Comparison of ENCODE assay signal across 14 mouse cellular contexts in genomic region chr9:108271941-108272340, GRCm38 (mm10). TPM values are rescaled to one million over a fixed set of nuclear protein-coding genes. Genes with fewer than 3 reads are reported as not detected.
DNase-seq lines count a peak whose midpoint lies in the region; ATAC-seq and TF ChIP-seq lines count a peak whose summit lies in the region.
"Had no signal": no experiment of that assay in that cellular context is flagged by ENCODE, and none has a peak within 500 bp of the region (broad histone marks: within the 10 kb centered on the region; RNA-seq: fewer than 3 reads in every experiment).

No protein-coding gene starts in this region.

- peaks cover 24% of the 10 kb centered on the region for H3K4me1 ChIP-seq in intestine, embryonic 15.5 days (replicated peaks)
- H3K4me1 ChIP-seq in intestine, postnatal 0 days (replicated peaks; ENCODE audit: control insufficient read depth, insufficient read depth, low read length) = peaks cover 5% of the 10 kb centered on the region; the same call in 1 of the 2 replicates
- H3K4me1 ChIP-seq in embryonic facial prominence, embryonic 13.5 days = 0 out of 2 replicates have a peak, but pooled peaks cover 7% of the 10 kb centered on the region
- peaks cover 21% of the 10 kb centered on the region for H3K4me1 ChIP-seq in kidney, embryonic 15.5 days
- peaks cover 35% of the 10 kb centered on the region; the same call in 1 of the 2 replicates for H3K4me1 ChIP-seq in small intestine, adult 2 months (ENCODE audit: control insufficient read depth, insufficient read depth, insufficient read length, low read length)
- H3K4me1 ChIP-seq: neural tube, embryonic 15.5 days had no signal

- no peaks in the 10 kb centered on the region for H3K27me3 ChIP-seq in intestine, embryonic 15.5 days (replicated peaks)
- no peaks in the 10 kb centered on the region for H3K27me3 ChIP-seq in intestine, postnatal 0 days (replicated peaks; ENCODE audit: control insufficient read depth, insufficient read depth, low read length)
- H3K27me3 ChIP-seq in embryonic facial prominence, embryonic 13.5 days = no peaks in the 10 kb centered on the region
- no peaks in the 10 kb centered on the region for H3K27me3 ChIP-seq in kidney, embryonic 15.5 days
- no peaks in the 10 kb centered on the region for H3K27me3 ChIP-seq in small intestine, adult 2 months (ENCODE audit: control insufficient read depth, insufficient read depth, low read length)
- H3K27me3 ChIP-seq: neural tube, embryonic 15.5 days had no signal

- H3K4me2 ChIP-seq in intestine, embryonic 15.5 days (replicated peaks) = no peak overlapping the region
- H3K4me2 ChIP-seq in intestine, postnatal 0 days (replicated peaks; ENCODE audit: low read depth) = no peak overlapping the region
- H3K4me2 ChIP-seq in embryonic facial prominence, embryonic 13.5 days = no peak overlapping the region
- H3K4me2 ChIP-seq in kidney, embryonic 15.5 days = no peak overlapping the region
- H3K4me2 ChIP-seq: neural tube, embryonic 15.5 days had no signal

- H3K27ac ChIP-seq in intestine, embryonic 15.5 days = 0 out of 2 replicates have a peak overlapping the region, but pooled peaks have one; percentile 13
- no peak overlapping the region for H3K27ac ChIP-seq in intestine, postnatal 0 days (ENCODE audit: low read depth, low read length)
- H3K27ac ChIP-seq in embryonic facial prominence, embryonic 13.5 days = peak overlapping the region; percentile 29; the same call in 1 of the 2 replicates
- peak overlapping the region; percentile 45 for H3K27ac ChIP-seq in kidney, embryonic 15.5 days
- H3K27ac ChIP-seq in small intestine, adult 2 months (ENCODE audit: insufficient read depth, low read depth, low read length) = peak overlapping the region; percentile 83
- H3K27ac ChIP-seq: neural tube, embryonic 15.5 days had no signal

- no peak overlapping the region for H3K9ac ChIP-seq in intestine, embryonic 15.5 days
- H3K9ac ChIP-seq in intestine, postnatal 0 days (ENCODE audit: low read depth, low read length) = no peak overlapping the region
- no peak overlapping the region for H3K9ac ChIP-seq in embryonic facial prominence, embryonic 13.5 days
- no peak overlapping the region for H3K9ac ChIP-seq in kidney, embryonic 15.5 days
- H3K9ac ChIP-seq: neural tube, embryonic 15.5 days had no signal

- 12% methylated on average over 2 of the region's 2 CpGs for WGBS in intestine, embryonic 15.5 days
- 14% methylated on average over 2 of the region's 2 CpGs for WGBS in intestine, postnatal 0 days
- 20% methylated on average over 2 of the region's 2 CpGs for WGBS in embryonic facial prominence, embryonic 13.5 days
- 16% methylated on average over 2 of the region's 2 CpGs for WGBS in kidney, embryonic 15.5 days
- WGBS in small intestine, adult 2 months = 9% methylated on average over 2 of the region's 2 CpGs

- peak; percentile 55; the same call in 1 of the 2 replicates for ATAC-seq in intestine, embryonic 15.5 days
- no peak for ATAC-seq in intestine, postnatal 0 days
- no peak for ATAC-seq in embryonic facial prominence, embryonic 13.5 days (ENCODE audit: insufficient number of reproducible peaks, insufficient read depth, low FRiP score, low TSS enrichment, low read depth)
- no peak for ATAC-seq in kidney, embryonic 15.5 days (replicated peaks; ENCODE audit: low FRiP score)
- ATAC-seq in cerebellum, adult (ENCODE audit: insufficient number of reproducible peaks, low FRiP score, low TSS enrichment) = no peak
- ATAC-seq: CD4-positive, CD25-positive, alpha-beta regulatory T cell, adult 4 months; inflammation-experienced regulatory T-cells, adult 6 months had no signal

- no peak overlapping the region for H3K4me3 ChIP-seq in intestine, embryonic 15.5 days (replicated peaks)
- no peak overlapping the region for H3K4me3 ChIP-seq in intestine, postnatal 0 days (ENCODE audit: low read depth, low read length)
- H3K4me3 ChIP-seq in embryonic facial prominence, embryonic 13.5 days = no peak overlapping the region
- H3K4me3 ChIP-seq in kidney, embryonic 15.5 days (replicated peaks) = no peak overlapping the region
- H3K4me3 ChIP-seq in small intestine, adult 2 months (ENCODE audit: low read depth, low read length) = no peak overlapping the region
- H3K4me3 ChIP-seq: neural tube, embryonic 15.5 days had no signal

- TF ChIP-seq POLR2A in small intestine, adult 2 months (IDR thresholded peaks at IDR 0.05; ENCODE audit: low read depth, low read length) = no peak

- no peak for DNase-seq in heart, adult 18-20 months
- DNase-seq: cerebellum, postnatal 36 days; heart, postnatal 4 days; retina, postnatal 1 day; thymus, adult 18-20 months had no signal

- H3K36me3 ChIP-seq in intestine, embryonic 15.5 days = no peaks in the 10 kb centered on the region
- H3K36me3 ChIP-seq in intestine, postnatal 0 days (ENCODE audit: control insufficient read depth, insufficient read depth) = no peaks in the 10 kb centered on the region
- H3K36me3 ChIP-seq in embryonic facial prominence, embryonic 13.5 days = no peaks in the 10 kb centered on the region
- H3K36me3 ChIP-seq in kidney, embryonic 15.5 days = no peaks in the 10 kb centered on the region
- no peaks in the 10 kb centered on the region for H3K36me3 ChIP-seq in small intestine, adult 2 months (ENCODE audit: control insufficient read depth, insufficient read depth, low read length)
- H3K36me3 ChIP-seq: neural tube, embryonic 15.5 days had no signal

- no peak for TF ChIP-seq CTCF in intestine, postnatal 0 days (IDR thresholded peaks at IDR 0.05; ENCODE audit: low read depth)
- no peak for TF ChIP-seq CTCF in small intestine, adult 2 months (IDR thresholded peaks at IDR 0.05; ENCODE audit: extremely low read depth, insufficient read length, insufficient replicate concordance, low read depth, low read length)

- no peaks in the 10 kb centered on the region for H3K9me3 ChIP-seq in intestine, embryonic 15.5 days
- H3K9me3 ChIP-seq in intestine, postnatal 0 days (ENCODE audit: control insufficient read depth) = no peaks in the 10 kb centered on the region
- H3K9me3 ChIP-seq in embryonic facial prominence, embryonic 13.5 days = no peaks in the 10 kb centered on the region
- H3K9me3 ChIP-seq in kidney, embryonic 15.5 days (replicated peaks) = no peaks in the 10 kb centered on the region
- H3K9me3 ChIP-seq: neural tube, embryonic 15.5 days had no signal

RNA-seq across cellular contexts. Expression of gene Dag1, which starts 8.2 kb away (rescaled TPM):
- 72.9 and 75.1 TPM in 2 replicates for polyA plus RNA-seq in intestine, embryonic 15.5 days (2015; fragmentation: Nextera tagmentation; extraction: Ambion mirVana)
- 42.9 and 44.6 TPM in 2 replicates for polyA plus RNA-seq in intestine, postnatal 0 days (2015; fragmentation: Nextera tagmentation; extraction: Ambion mirVana)
- 52.6 and 54.7 TPM in 2 replicates for polyA plus RNA-seq in embryonic facial prominence, embryonic 13.5 days (2015; fragmentation: Nextera tagmentation; extraction: Ambion mirVana)
- 141 and 147 TPM in 2 replicates for polyA plus RNA-seq in kidney, embryonic 15.5 days (2015; fragmentation: Nextera tagmentation; extraction: Ambion mirVana)
- 31.2 and 52.1 TPM in 2 replicates for polyA plus RNA-seq in small intestine, adult 2 months (2012; rRNA removed)
- 100 to 1,000 TPM; 290 to 300 TPM for total RNA-seq in heart, adult 18-20 months (2021)

RNA-seq across cellular contexts. Expression of gene Nicn1, which starts 18.3 kb away (rescaled TPM):
- 28.9 and 29.5 TPM in 2 replicates for polyA plus RNA-seq in intestine, embryonic 15.5 days (2015; fragmentation: Nextera tagmentation; extraction: Ambion mirVana)
- 12.4 and 15.6 TPM in 2 replicates for polyA plus RNA-seq in intestine, postnatal 0 days (2015; fragmentation: Nextera tagmentation; extraction: Ambion mirVana)
- polyA plus RNA-seq in embryonic facial prominence, embryonic 13.5 days (2015; fragmentation: Nextera tagmentation; extraction: Ambion mirVana) = 48.9 and 50.1 TPM in 2 replicates
- polyA plus RNA-seq in kidney, embryonic 15.5 days (2015; fragmentation: Nextera tagmentation; extraction: Ambion mirVana) = 31.3 and 41.0 TPM in 2 replicates
- 2.9 and 3.9 TPM in 2 replicates for polyA plus RNA-seq in small intestine, adult 2 months (2012; rRNA removed)
- total RNA-seq in heart, adult 18-20 months (2021) = 10 to 100 TPM; 22.2 to 25.6 TPM

RNA-seq across cellular contexts. Expression of gene Amt, which starts 24.7 kb away (rescaled TPM):
- polyA plus RNA-seq in intestine, embryonic 15.5 days (2015; fragmentation: Nextera tagmentation; extraction: Ambion mirVana) = 20.9 and 23.2 TPM in 2 replicates
- 4.5 and 4.8 TPM in 2 replicates for polyA plus RNA-seq in intestine, postnatal 0 days (2015; fragmentation: Nextera tagmentation; extraction: Ambion mirVana)
- 12.5 and 15.3 TPM in 2 replicates for polyA plus RNA-seq in embryonic facial prominence, embryonic 13.5 days (2015; fragmentation: Nextera tagmentation; extraction: Ambion mirVana)
- 35.9 and 38.0 TPM in 2 replicates for polyA plus RNA-seq in kidney, embryonic 15.5 days (2015; fragmentation: Nextera tagmentation; extraction: Ambion mirVana)
- 1.4 and 1.9 TPM in 2 replicates for polyA plus RNA-seq in small intestine, adult 2 months (2012; rRNA removed)
- total RNA-seq in heart, adult 18-20 months (2021) = 1 to 10 TPM; 5.0 to 5.8 TPM

RNA-seq across cellular contexts. Expression of gene Rhoa, which starts 34.0 kb away (rescaled TPM):
- polyA plus RNA-seq in intestine, embryonic 15.5 days (2015; fragmentation: Nextera tagmentation; extraction: Ambion mirVana) = 422 and 453 TPM in 2 replicates
- 313 and 315 TPM in 2 replicates for polyA plus RNA-seq in intestine, postnatal 0 days (2015; fragmentation: Nextera tagmentation; extraction: Ambion mirVana)
- polyA plus RNA-seq in embryonic facial prominence, embryonic 13.5 days (2015; fragmentation: Nextera tagmentation; extraction: Ambion mirVana) = 437 and 448 TPM in 2 replicates
- polyA plus RNA-seq in kidney, embryonic 15.5 days (2015; fragmentation: Nextera tagmentation; extraction: Ambion mirVana) = 462 and 484 TPM in 2 replicates
- polyA plus RNA-seq in small intestine, adult 2 months (2012; rRNA removed) = 30.5 and 70.2 TPM in 2 replicates
- total RNA-seq in heart, adult 18-20 months (2021) = 100 to 1,000 TPM; 229 to 232 TPM

RNA-seq across cellular contexts. Expression of gene Tcta, which starts 34.0 kb away (rescaled TPM):
- polyA plus RNA-seq in intestine, embryonic 15.5 days (2015; fragmentation: Nextera tagmentation; extraction: Ambion mirVana) = 34.1 and 37.1 TPM in 2 replicates
- polyA plus RNA-seq in intestine, postnatal 0 days (2015; fragmentation: Nextera tagmentation; extraction: Ambion mirVana) = 48.6 and 50.4 TPM in 2 replicates
- polyA plus RNA-seq in embryonic facial prominence, embryonic 13.5 days (2015; fragmentation: Nextera tagmentation; extraction: Ambion mirVana) = 31.5 and 34.2 TPM in 2 replicates
- 31.6 and 32.2 TPM in 2 replicates for polyA plus RNA-seq in kidney, embryonic 15.5 days (2015; fragmentation: Nextera tagmentation; extraction: Ambion mirVana)
- 19.0 and 36.7 TPM in 2 replicates for polyA plus RNA-seq in small intestine, adult 2 months (2012; rRNA removed)
- total RNA-seq in heart, adult 18-20 months (2021) = 10 to 100 TPM; 67.6 to 76.8 TPM
